In the genomic region with DNA sequence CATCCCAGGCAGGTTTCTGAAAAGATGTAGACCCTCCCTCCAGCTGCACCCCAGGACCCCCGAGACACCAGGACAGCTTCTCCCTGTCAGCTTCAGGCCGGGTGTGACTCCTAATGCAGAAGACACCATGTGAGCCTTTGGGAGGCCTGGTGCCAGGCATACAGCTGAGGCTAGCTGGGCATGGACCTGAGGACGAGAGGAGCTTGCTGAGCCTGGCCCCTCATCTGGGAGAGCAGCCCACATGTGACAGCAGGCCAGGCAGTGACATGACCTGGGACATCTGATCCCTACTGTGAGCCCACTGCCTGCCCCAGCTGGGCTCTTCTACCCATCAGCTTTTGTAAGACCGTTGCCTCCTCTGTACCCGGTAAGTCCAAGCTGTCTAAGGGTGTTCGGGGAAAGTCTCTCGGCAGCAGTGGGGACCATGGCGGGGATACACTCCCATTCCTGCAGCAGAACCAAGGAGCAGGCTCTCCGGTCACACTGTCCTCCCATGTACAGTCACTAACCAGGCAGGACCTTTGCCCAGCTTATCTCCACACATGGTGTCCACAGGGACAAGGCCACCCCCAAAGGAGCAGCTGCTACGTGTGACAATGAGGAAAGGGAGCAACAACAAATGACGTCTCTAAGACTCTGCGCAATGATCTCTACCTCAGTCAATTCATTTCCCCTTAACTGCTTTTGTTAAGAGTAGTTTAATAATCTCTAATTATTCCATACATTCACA, we compare ENCODE assay signal across 16 mouse cellular contexts. TPM values are rescaled to one million over a fixed set of nuclear protein-coding genes. Genes with fewer than 3 reads are reported as not detected.
DNase-seq lines count a peak whose midpoint lies in the region; ATAC-seq lines count a peak whose summit lies in the region.
"Had no signal": no experiment of that assay in that cellular context is flagged by ENCODE, and none has a peak within 500 bp of the region (broad histone marks: within the 10 kb centered on the region; RNA-seq: fewer than 3 reads in every experiment).

No protein-coding gene starts in this region.

- peak; percentile 50; the same call in 1 of the 2 replicates for ATAC-seq in liver, embryonic 12.5 days
- peak; percentile 86 for ATAC-seq in liver, embryonic 16.5 days (ENCODE audit: low read depth)
- ATAC-seq: inflammation-experienced regulatory T-cells, adult 6 months had no signal

- H3K9ac ChIP-seq in liver, embryonic 12.5 days, result no peak overlapping the region
- H3K9ac ChIP-seq in liver, embryonic 16.5 days (ENCODE audit: low read depth, low read length), result no peak overlapping the region; the same call in 1 of the 2 replicates
- H3K9ac ChIP-seq: embryonic facial prominence, embryonic 13.5 days; limb, embryonic 15.5 days; neural tube, embryonic 15.5 days had no signal

- H3K27ac ChIP-seq in liver, embryonic 12.5 days, result no peak overlapping the region
- H3K27ac ChIP-seq in liver, embryonic 16.5 days (ENCODE audit: low read length), result no peak overlapping the region
- H3K27ac ChIP-seq: embryonic facial prominence, embryonic 13.5 days; limb, embryonic 15.5 days; midbrain, embryonic 10.5 days; neural tube, embryonic 15.5 days had no signal

- no peaks in the 10 kb centered on the region; the same call in 1 of the 2 replicates for H3K27me3 ChIP-seq in liver, embryonic 12.5 days (replicated peaks)
- H3K27me3 ChIP-seq in liver, embryonic 16.5 days (ENCODE audit: control insufficient read depth, insufficient read depth, low read depth, low read length), result no peaks in the 10 kb centered on the region
- H3K27me3 ChIP-seq: embryonic facial prominence, embryonic 13.5 days; limb, embryonic 15.5 days; neural tube, embryonic 15.5 days had no signal

- no peak overlapping the region for H3K4me2 ChIP-seq in liver, embryonic 12.5 days
- no peak overlapping the region for H3K4me2 ChIP-seq in liver, embryonic 16.5 days (ENCODE audit: low read depth, low read length)
- H3K4me2 ChIP-seq: embryonic facial prominence, embryonic 13.5 days; limb, embryonic 15.5 days; neural tube, embryonic 15.5 days had no signal

- DNase-seq in gastrocnemius, adult 18-20 months (ENCODE audit: low spot score), result peak; percentile 65
- no peak for DNase-seq in gastrocnemius, postnatal 10 days
- DNase-seq in liver, result no peak
- DNase-seq in gastrocnemius, adult 8-10 months (ENCODE audit: low spot score in 2 of 2), result peak; percentile 33 to 66
- DNase-seq in urinary bladder, postnatal 36 days (ENCODE audit: low spot score in 2 of 2), result no peak
- no peak for DNase-seq in Muller cell, postnatal 12 days (ENCODE audit: inconsistent ontology term)
- DNase-seq: heart, adult 18-20 months; lung, postnatal 14 days; thymus, adult 18-20 months had no signal

- no peaks in the 10 kb centered on the region for H3K9me3 ChIP-seq in liver, embryonic 12.5 days (replicated peaks)
- H3K9me3 ChIP-seq in liver, embryonic 16.5 days (replicated peaks; ENCODE audit: control insufficient read depth, low read length), result no peaks in the 10 kb centered on the region
- H3K9me3 ChIP-seq: embryonic facial prominence, embryonic 13.5 days; limb, embryonic 15.5 days; midbrain, embryonic 10.5 days; neural tube, embryonic 15.5 days had no signal

- 0 out of 2 replicates have a peak, but pooled peaks cover 6% of the 10 kb centered on the region for H3K4me1 ChIP-seq in liver, embryonic 12.5 days
- H3K4me1 ChIP-seq in liver, embryonic 16.5 days (ENCODE audit: control insufficient read depth, low read depth, low read length), result no peaks in the 10 kb centered on the region; the same call in 1 of the 2 replicates
- H3K4me1 ChIP-seq: embryonic facial prominence, embryonic 13.5 days; limb, embryonic 15.5 days had no signal

- H3K4me3 ChIP-seq in liver, embryonic 12.5 days, result no peak overlapping the region
- no peak overlapping the region for H3K4me3 ChIP-seq in liver, embryonic 16.5 days (ENCODE audit: low read depth, low read length)
- H3K4me3 ChIP-seq: embryonic facial prominence, embryonic 13.5 days; limb, embryonic 15.5 days; midbrain, embryonic 10.5 days; neural tube, embryonic 15.5 days had no signal

- H3K36me3 ChIP-seq in liver, embryonic 12.5 days, result no peaks in the 10 kb centered on the region
- no peaks in the 10 kb centered on the region for H3K36me3 ChIP-seq in liver, embryonic 16.5 days (ENCODE audit: control insufficient read depth, insufficient read depth)
- H3K36me3 ChIP-seq: embryonic facial prominence, embryonic 13.5 days; limb, embryonic 15.5 days; midbrain, embryonic 10.5 days had no signal

- whole genome bisulfite sequencing in liver, embryonic 12.5 days (ENCODE audit: insufficient replicate concordance), result 68% methylated on average over 12 of the region's 12 CpGs
- 59% methylated on average over 12 of the region's 12 CpGs for WGBS in liver, embryonic 16.5 days (ENCODE audit: insufficient replicate concordance)

RNA-seq across cellular contexts. Expression of a gene that starts 41.1 kb away (rescaled TPM):
- total RNA-seq in gastrocnemius, adult 18-20 months (2021), result 100 to 1,000 TPM; 149 to 185 TPM
- 100 to 1,000 TPM; 188 to 190 TPM for total RNA-seq in gastrocnemius, postnatal 10 days (2021)
- polyA plus RNA-seq in liver, embryonic 12.5 days (2016; fragmentation: Nextera tagmentation; extraction: Ambion mirVana), result 0.19 and 0.43 TPM in 2 replicates
- total RNA-seq in gastrocnemius, adult 8-10 months (2022), result 100 to 1,000 TPM; 146 to 169 (median 160) TPM
- polyA plus RNA-seq in liver, embryonic 16.5 days (2015; fragmentation: Nextera tagmentation; extraction: Ambion mirVana), result 1.1 and 1.4 TPM in 2 replicates

Comparison
In these comparisons a context has a peak if more than half of its experiments do, and no peak if none do; other contexts are left out.
1. DNase-seq: peak in gastrocnemius, adult 18-20 months (single experiment) and gastrocnemius, adult 8-10 months (2 of 2); none in gastrocnemius, postnatal 10 days (single experiment), liver (single experiment), urinary bladder, postnatal 36 days (0 of 2) and Muller cell, postnatal 12 days (single experiment).